Mouse (Mus musculus) right cerebral cortex, adult 18-20 months (tissue): ENCODE results near the gene Dcaf8.
A peak's percentile ranks its signal among the peaks of the same experiment; 100 is the strongest.

Experiments used
- DNase-seq: peaks from one replicate; pipeline ENCODE4 v3.0.0; 2022; ENCODE audit warnings: mixed read lengths

The Dcaf8 gene

DNA sequence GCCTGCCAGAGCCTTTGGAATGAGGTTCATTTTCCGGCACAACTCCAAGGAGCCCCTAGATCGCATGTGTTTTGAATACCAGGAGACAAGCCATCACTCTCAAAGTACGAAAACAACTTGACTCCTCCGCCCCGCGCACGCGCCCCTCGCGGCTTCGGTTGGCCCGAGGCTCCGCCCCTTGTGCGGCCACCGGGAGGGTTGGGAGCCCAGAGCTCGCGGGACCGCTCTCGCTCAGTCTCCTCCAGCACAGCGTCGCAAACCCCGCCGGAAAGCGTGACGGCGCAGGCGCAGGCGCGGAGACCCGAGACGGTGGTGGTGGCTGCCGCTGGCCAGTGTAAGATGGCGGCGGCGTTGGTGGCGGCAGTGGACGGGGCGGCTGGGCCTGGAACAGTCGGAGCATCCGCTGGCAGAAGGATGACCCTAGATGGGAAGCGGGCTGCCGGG, at the start of gene Dcaf8:
Gene Dcaf8 (plus strand): TSS at position 250 of the 444 bp plus-strand sequence.
- peak; percentile 97 for DNase-seq

DNA sequence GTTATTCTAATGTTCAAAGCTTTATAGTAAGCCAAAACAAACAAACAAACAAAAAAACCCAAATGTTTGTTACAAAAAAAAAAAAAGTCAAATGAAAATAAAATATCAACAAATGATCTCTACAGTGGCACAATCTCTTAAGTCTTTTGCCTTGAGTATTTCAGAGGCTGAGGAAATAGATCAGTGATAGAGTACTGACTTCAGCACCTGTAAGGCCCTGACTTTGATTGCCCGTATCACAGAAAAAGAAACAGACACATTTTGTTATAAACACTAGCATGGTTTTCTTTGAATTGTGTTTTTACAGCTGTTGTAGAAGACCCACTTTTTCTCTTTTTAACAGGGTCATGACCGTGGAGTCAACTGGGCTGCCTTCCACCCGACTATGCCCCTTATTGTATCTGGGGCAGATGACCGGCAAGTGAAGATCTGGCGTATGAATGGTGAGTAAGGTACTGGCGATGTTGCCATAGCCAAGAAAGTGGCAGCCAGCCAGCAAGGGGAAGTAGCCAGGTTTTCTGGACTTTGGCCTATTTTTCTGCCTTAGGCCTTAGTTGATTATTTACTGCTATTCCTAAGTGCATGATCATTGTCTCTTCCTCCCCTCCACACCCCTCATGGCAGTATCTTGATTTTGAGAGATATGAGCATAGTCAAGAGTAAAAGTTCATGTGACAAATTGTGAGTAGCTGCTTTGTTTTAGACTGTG, 48.4 kb upstream of the Dcaf8 start:
- no peak for DNase-seq

DNA sequence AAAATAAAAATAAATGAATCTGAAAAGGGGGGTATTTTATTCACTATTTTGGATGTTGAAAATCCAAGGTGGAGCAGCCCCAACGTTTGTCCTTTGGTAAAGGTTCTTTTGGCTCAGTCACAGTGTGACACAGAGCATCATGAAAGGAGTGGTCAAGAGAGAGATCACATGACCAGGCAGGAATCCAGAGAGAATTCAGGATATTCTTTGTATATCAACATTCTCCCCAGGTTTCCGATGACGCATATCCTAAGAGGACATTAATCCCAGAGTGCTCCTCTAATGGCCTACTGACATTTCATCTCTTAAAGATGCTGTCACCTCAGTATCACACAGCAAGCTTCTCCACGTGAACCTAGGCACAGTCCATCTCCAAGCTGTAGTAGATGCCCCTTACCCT, 44.3 kb upstream of the Dcaf8 start:
- DNase-seq = no peak

DNA sequence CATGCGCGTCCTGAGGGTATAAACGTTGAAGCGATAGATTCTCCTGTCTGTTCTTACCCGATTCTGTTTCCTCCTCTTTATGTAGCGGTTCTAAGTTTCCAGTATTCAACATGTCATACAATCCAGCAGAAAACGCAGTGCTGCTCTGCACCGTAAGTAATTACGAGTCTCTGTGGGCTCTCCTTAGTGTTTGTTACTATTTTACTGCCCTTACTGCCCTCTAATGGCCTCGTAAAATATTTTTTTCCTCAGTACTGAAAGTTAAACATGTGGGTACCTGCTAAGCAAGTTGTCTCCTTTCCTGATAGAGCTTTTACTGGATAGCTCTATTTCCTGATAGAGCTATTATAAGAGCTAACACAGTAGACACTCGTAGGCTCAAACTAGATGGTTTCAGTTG, 42.8 kb upstream of the Dcaf8 start:
- no peak for DNase-seq

DNA sequence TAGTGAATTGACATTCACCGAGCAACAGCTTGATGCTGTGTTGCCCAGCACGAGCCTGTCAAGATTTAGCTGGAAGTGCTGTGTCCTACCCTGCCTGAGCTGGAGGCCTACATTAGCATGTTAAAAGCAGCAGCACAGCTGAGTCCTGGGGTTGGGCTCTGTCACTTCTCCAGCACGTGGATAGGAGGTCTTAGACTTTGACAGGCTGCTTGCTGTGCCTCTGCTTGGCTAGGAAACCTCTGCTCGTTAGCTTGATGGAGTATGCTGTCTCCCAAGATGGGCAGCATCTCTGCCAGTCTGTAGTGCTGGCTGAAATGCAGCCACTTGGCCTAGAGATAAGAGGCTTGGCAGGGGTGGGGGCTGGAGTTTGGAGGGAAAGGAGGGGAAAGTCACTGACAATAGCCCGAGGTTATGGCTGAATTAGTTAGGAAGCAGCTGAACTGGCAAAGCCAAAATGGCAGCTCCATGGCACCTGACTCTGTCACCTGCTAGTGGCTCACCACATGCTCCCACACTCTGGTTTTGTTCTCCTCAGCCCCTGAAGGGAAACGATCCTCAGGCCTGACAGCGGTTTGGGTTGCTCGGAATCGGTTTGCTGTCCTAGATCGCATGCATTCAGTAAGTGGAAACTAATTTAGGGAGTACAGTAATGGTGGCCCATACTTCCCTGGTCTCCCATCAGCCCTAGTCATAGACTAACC, 40.0 kb upstream of the Dcaf8 start:
- no peak for DNase-seq

DNA sequence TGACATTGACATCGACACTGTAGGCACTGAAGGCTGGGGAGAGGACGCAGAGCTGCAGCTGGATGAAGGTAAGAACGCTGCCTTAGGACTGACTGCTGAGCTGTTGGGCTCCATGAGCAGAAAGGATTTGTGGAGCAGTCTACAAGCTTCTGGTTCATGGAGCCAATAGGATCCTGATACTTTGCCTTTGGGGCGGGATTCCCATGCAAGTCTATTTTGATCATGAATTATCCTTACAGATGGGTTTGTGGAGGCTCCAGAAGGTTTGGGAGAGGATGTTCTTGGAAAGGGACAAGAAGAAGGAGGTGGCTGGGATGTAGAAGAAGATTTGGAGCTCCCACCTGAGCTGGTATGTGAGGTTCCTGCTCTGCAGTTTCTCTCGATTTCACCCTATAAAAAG, 30.9 kb upstream of the Dcaf8 start:
- DNase-seq = peak; percentile 32

DNA sequence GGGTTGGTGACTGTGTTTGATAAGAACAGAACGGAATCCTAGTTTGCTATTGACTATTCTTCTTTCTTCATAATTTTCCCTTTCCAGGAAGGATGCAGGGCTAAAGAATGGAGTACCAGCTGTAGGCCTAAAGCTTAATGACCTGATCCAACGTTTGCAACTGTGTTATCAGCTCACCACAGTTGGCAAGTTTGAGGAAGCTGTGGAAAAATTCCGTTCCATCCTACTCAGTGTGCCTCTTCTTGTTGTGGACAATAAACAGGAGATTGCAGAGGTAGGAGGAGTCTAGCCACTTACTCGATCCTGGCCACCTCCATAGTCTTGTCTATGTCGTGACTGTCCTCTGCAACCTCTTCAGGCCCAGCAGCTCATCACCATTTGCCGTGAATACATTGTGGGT, 28.8 kb upstream of the Dcaf8 start:
- no peak for DNase-seq

DNA sequence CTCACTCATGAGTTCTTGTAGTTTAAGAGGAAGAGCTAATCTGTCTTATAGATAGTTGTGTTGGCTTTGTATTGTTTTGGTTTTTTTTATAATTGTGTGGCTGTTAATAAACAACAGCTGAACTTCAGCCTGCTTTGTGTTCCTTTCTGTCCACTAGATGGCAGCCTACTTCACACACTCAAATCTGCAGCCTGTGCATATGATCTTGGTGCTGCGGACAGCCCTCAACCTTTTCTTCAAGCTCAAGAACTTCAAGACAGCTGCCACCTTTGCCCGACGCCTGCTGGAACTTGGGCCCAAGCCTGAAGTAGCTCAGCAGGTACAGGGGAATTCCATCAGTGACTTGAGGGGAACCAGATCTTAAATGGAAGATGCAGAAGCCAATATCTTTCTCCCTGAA, 28.2 kb upstream of the Dcaf8 start:
- DNase-seq = peak; percentile 31

DNA sequence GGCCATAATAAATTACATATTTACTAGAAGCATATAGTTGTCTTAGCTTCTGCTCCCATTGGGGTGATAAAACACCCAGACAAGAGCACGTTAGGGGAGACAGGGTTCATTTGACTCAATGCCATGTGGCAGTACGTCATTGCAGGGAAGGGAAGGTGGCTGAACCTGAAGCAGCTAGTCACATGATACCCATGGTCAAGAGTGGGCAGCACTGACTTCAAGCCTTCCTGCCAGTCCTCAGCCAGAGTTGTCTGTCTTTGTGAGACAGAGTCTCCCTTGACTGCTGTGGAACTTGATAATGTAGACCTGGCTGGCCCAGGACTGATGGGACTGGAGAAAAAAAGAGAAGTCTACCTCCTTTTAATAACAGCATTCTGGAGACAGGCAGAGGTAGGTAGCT, 25.2 kb upstream of the Dcaf8 start:
- no peak for DNase-seq

DNA sequence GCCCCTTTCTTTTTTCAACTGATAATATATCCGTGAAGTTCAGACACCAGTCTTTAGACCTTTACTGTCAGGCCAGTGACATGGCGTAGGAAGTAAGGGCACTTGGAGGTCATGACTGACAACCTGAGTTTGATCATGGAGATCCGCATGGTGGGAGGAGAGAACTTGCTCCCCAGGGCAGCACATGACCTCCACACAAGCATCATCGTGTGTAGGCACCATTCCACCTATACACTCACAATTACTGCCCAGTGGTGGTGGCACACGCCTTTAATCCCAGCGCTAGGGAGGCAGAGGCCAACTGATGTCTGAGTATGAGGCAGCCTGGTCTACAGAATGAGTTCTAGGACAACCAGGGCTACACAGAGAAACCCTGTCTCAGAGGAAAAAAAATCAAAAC, 23.3 kb upstream of the Dcaf8 start:
- DNase-seq = no peak

DNA sequence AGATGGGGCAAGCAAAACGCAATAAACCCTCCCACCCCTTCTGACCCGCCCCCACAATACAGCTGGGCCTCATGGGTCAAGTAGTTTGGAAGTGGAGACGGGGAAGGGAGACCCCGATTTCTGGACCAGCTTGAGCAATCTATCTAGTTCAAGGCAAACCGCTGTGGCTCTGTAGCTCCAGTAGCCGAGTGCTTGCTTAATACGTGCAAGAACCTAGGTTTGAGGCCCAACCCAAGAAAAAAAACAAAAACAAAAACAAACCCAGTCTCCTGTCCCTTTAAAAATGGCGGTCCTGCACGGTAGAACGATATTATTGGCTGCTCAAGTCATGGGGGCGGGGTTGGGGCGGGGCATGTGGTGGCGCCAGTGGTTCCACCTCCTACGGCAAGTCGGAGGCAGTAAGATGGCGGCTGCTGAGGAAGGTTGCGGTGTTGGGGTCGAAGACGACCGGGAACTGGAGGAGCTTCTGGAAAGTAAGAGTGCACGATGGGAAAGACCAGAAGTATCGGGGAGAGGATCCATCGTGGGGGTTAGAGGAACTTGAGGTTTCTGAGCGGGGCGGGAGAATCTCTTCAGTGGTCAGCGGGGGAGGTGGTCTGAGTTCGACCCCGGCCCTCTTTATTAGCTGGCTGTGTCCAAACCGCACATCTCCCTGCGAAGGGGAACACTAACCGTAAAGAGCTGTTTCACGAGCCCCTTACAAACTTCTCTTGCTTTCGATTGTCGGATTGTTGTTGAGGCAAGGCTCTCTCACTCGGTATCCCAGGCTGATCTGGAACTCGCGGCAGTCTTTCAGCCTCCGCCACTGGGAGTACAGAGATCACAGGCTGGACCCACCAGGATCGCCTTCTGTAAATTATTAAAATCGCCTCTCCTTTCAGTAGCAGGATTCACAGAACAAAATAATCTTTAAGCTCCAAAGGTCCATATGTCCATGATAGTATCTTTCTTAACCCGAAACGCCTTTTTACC, 21.2 kb upstream of the Dcaf8 start, which contains the start of gene Pex19:
Gene Pex19 (plus strand): TSS at position 380 of the 972 bp plus-strand sequence.
- peak; percentile 86 for DNase-seq

DNA sequence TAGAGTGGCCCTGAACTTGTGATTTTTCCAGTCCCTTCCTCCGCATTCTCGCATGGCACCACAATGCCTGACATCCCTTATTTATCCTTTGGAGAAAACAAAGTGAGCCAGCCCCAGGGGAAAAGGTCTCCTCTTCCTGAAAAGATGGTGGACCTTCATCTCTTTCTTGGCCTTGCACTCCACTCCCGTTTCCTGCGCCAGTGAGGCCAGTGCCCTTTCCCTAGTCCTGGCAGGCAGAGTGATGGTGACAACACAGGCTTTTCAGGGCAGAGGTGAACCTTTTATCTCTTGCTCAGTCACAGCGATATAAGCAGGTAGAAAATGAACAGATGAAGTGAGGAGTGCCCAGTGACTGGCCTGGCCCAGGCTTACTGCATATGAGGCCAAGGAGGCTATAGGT, 20.4 kb upstream of the Dcaf8 start:
- no peak for DNase-seq

DNA sequence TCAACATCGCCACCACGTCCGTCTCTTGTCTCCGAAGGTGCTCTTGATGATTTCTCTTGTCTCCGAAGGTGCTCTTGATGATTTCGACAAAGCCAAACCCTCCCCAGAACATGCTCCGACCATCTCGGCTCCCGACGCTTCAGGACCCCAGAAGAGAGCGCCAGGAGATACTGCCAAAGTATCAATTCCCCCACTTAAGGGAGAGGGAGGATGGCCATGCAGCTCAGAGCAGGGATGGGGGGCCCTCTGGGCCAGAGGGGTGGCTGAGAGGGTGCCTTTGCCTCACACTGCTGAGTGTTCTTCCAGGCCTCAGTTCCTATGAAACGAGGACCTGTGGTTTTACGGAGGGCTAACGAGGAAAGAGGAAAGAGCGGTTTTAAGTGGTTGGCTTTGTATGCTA, 19.3 kb upstream of the Dcaf8 start:
- no peak for DNase-seq

DNA sequence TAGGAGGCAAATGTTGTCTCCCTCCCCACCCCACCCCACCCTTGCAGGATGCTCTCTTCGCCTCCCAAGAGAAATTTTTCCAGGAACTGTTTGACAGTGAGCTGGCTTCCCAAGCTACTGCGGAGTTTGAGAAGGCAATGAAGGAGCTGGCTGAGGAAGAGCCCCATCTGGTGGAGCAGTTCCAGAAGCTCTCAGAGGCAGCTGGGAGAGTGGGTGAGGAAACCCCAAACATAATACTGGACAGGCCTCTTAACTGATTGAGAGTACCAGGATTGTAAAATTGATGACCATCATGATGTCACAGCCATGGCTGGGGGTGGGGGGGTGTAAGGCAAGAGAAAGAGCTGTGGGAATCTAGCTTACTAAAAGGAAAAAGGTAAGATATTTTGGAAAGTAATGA, 18.8 kb upstream of the Dcaf8 start:
- peak; percentile 43 for DNase-seq

DNA sequence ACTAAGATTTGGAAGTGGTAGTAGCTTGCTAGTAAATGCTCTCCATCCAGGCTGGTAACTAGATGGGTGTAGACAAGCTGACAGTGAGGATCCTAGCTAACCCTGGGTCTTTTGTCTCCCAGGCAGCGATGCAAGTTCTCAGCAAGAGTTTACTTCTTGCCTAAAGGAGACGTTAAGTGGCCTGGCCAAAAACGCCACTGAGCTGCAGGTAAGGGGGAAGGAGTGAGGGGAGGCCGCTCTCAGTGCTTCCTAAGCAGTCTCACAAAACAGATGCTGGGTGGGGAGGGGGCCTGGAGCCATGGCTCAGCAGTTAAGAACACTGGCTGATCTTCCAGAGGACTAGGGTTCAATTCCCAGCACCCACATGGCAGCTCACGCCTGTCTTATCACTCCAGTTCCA, 18.1 kb upstream of the Dcaf8 start:
- DNase-seq = no peak

DNA sequence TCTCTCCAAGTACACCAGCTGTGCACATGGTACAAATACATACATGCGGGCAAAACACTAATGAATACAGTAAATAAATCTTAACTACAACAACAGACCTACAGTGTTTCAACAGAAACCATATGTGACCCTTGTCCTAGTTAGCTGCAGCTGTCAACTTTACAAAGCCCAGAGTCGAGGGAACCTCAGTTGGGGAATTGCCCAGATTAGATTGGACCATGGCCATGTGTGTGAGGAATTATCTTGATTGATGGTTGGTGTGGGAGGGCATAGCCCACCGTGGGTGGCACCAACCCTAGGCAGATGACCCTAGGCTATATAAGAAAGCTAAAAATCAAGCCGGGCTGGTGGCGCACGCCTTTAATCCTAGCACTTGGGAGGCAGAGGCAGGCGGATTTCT, 15.6 kb upstream of the Dcaf8 start:
- DNase-seq = no peak

DNA sequence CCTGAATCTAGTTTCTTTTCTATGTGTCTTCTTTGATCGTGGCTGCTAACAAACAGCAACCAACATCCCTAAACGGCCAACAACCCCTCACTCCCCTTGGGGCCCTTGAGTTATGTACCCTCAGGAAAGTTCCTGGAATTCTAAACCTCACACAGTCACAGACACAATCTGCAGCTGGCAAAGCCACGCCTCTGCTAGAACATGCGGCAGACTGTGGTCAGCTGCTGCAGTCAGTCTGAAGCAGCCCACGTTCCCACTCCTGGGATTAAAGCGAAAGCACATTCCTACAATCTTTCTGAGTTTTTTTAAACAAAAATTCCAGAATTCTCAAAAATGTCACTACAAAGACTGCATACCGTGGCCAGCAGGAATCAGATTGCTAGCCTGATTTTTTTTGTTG, 14.3 kb upstream of the Dcaf8 start:
- peak; percentile 17 for DNase-seq

DNA sequence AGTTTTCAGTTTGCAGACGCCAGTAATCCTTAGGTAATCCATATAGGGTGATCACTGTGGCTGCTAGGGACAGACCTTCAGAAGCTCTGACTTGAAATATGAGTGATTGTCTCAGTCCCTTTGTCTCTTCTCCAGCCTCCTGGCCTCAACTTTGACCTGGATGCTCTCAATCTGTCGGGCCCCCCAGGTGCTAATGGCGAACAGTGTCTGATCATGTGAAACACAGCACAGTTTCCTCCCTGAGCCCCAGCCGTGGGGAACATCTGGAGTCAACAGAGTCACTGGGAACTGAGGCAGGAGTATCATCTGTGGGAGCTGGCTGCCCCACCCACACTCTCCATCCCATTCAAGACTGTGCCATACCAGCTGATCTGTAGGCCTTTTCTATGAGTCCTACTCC, 13.8 kb upstream of the Dcaf8 start:
- no peak for DNase-seq

DNA sequence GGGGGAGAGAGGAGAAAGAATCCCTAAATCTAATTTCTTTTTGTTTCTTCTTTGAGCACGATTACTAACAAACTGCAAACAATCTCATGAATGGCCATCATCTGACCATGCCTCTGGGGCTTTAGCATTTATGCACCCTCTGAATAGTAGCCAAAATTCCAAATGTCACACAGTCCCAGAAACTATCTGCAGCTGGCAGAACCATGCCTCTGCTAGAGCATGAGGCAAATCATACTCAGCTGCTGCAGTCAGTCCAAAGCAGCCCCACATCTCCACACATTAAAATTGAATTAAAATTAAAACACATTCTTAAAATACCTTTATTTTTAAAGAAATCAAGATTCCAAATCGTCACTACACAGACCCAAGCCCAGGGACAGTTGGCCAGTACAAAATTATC, 7.7 kb upstream of the Dcaf8 start:
- no peak for DNase-seq

DNA sequence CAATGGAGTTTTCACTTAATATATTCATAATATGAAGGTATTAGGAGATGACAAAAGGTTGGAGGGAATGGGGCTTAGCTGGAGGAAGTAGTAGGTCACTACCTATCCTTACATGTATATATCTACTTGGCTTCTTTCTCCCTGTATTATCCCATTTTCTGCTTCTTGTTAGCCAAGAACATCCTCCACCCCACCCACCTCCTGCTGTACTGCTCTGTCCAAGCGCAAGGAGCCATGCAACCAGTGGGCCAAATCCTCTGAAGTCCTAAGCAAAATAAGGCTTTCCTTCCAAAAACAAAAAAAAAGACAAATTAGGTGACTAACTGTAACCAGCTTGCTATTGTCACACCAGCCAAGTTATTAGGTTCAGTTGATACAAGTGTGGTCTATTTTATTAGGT, 7.1 kb upstream of the Dcaf8 start:
- no peak for DNase-seq

DNA sequence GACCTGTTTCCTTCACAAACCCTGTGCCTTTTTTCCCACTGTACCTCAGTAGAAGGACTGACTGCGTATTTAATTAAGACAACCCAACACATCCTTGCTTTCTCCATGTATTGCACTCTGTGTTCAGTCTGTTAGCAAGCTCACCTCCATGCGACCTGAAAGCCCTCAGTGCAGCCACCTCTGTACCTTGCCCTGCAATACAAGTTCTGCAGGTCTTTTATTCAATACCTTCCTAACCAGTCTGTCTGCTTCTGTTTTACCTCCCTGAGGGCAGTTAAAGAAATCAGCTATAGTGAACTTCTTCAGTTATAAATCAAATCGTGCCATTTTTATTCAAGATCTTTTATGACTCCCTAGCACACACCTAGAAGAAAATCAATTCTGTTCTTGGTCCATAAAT, 6.4 kb upstream of the Dcaf8 start:
- no peak for DNase-seq

DNA sequence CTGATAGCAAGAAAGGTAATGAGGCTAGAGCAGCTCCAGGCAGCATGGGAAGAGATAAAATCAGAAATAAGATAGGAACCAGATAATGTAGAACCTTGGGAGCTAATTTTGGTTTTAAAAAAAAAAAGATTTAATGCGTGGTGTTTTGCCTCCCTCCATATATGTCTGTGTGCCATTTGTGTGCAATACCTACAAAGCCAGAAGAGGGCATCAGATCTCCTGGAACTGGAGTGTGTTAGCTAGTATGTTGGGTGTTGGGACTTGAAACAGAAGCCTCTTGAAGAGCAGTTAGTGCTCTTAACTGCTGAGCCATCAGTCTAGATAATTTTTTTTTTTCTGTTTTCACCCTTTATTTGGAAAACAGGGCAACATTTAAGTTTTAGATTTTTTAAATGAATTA, 4.3 kb upstream of the Dcaf8 start:
- DNase-seq = peak; percentile 68

DNA sequence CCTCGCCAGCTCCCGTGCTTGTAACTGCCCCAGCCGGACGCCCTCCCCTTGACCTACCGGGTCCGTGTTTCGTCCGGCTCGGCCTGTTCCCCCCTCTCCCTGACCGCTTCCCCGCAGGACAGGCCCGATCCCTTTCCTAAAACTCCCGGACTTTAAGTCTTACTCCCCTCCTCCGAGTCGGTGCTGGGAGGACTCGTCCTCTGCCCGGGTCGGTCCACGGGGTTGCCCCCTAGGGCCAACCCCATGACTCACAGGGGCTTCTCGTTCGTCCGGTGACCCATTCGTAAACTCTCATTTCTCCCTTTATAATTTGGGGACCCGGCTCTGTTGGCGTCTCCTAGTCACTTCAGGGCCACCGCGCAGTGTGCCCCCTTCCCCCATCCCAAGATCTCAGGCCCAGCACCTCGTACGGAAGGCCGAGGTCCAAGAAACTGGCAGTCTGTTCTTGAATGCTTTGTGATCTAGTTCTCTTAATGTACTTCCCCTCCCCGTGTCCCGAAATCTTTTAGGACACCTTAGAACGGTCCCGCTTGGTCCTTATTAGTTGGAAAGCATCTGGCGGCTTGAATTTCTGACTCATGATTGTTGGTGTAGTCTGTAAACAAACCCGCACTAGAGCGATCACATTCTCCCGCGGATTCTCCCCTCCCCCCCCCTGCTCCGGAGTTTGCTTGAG, 533 bp downstream of the Dcaf8 start:
- DNase-seq = peak; percentile 30
